Mouse (Mus musculus): Measurements from ENCODE around the gene Scamp4.

- no peak for TF ChIP-seq CTCF (conservative IDR thresholded peaks at IDR 0.05; ENCODE audit: low read length)
- TF ChIP-seq NANOG (IDR thresholded peaks at IDR 0.05; ENCODE audit: borderline replicate concordance, low read length), result no peak
- TF ChIP-seq POU5F1 (IDR thresholded peaks at IDR 0.05; ENCODE audit: borderline replicate concordance, low read length), result no peak
These were observed 52.2 kb downstream of the Scamp4 start for GRCm38 (mm10) chr10:80654866-80655265.

Data from E14TG2a.4 (cell line).